Mouse (Mus musculus) v-Abl transformed pro-B cells (cell line): ENCODE results near the gene Nmi.

Experiments used
- in situ Hi-C, 2 experiments: fragments of 400-800 bp; cut with MboI; formaldehyde crosslinking; loops; one replicate each; pipeline ENCODE4 v1.15.1; 2025; ENCODE audit not compliant: unreplicated experiment in 2 of 2

Gene Nmi

DNA sequence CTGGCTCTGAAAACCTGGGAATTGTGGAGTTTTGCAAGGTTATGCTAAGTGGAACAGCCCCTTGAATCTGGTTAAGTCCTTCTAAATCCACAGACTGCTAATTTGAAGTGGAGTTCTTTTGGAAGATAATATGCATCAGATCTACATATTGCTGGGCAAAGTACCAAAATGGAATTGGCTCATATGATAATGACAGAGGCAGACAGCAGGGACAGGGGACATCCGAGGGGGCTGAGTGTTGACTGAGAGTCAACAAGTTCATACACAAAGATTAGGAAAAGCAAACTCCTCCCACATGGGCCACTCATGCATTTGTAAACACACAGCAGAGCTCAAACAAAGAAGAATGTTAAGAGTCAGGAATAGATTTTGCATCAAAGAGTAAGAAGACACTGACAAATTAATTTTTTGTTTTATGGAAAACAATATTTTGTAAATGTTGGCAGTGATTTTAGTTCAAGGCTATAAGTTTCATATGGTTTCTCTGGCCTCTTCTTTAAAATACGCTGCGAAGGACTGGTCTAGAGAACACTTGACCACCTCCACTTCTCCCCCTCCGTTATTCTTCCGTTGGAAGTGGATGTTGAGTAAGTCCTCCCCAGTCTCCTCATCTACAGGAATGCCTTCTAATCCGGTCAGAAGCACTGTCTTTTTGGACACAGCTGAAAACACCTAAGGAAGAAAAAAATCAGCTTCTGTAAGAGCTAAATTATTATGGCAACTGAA is 25.0 kb downstream of the Nmi start:
- in situ Hi-C loops, result loop anchor here (25.0 kb wide), 4 partner anchors 789 to 1239 kb away; partner anchors contain the start of genes Arl6ip6 (in 2 of the 2), Prpf40a (in 2 of the 2) and Stam2 (in 2 of the 2)

DNA sequence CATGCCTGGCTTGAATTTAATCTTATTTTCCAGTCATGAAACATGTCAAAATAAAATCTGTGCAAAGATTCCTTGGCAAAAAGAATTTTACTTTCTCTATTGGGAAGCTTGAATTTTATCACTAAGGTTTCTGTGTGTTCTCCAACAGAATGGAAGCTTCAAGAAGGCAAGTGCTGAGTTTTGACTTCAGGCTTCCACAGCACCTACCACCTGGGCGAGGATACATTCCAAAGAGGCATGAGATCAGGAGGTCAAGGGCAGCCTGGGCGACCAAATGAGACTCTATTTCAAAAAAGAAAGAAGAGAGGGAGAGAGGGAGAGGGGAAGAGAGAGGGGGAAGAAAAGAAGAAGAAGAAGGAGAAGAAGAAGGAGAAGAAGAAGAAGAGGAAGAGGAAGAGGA is 27.5 kb downstream of the Nmi start:
- in situ Hi-C loops, result loop anchor here (25.0 kb wide), 4 partner anchors 791 to 1241 kb away; partner anchors contain the start of genes Arl6ip6 (in 2 of the 2), Prpf40a (in 2 of the 2) and Stam2 (in 2 of the 2)

DNA sequence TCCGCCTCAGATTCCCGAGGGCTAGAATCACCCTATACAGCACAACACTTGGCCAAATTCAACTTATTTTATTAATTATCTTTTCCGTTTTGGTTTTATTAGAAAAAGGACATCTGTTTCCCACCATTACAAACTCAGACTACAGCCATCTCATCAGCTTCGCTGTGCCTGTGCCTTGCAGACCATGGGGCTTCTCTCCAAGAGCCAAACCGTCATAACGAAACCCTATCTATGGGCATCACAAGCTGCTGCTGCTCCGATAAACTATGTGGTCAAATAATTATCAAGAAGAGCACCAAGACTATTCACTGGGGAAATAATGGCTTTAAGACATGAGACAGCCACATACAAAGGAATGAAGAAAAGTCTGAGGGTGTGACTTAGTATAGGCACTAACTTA is 31.5 kb downstream of the Nmi start:
- in situ Hi-C loops, result loop anchor here (25.0 kb wide), 4 partner anchors 795 to 1245 kb away; partner anchors contain the start of genes Arl6ip6 (in 2 of the 2), Prpf40a (in 2 of the 2) and Stam2 (in 2 of the 2)

DNA sequence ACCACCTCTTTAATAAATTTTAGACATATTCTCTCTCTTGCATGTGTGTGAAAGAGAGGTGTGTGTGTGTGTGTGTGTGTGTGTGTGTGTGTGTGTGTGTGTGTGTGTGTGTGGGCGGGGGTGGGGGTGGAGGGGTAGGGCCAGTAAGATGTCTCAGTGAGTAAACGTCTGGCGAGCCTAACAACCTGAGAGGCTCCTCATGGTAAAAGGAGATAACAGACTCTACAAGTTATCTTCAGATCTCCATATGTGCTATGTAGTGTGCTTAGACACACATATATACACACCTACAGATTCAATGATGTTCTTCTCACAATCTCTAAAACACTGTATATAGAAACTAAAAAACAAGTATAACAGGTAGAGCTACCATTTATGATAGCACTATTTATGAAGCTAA is 34.5 kb downstream of the Nmi start:
- in situ Hi-C loops, result loop anchor here (5.0 to 25.0 kb wide), 8 partner anchors 34 to 1644 kb away; partner anchors contain the start of genes Arl6ip6 (in 2 of the 2), Mmadhc (in 2 of the 2), Nmi (in 2 of the 2) and Prpf40a (in 2 of the 2)

DNA sequence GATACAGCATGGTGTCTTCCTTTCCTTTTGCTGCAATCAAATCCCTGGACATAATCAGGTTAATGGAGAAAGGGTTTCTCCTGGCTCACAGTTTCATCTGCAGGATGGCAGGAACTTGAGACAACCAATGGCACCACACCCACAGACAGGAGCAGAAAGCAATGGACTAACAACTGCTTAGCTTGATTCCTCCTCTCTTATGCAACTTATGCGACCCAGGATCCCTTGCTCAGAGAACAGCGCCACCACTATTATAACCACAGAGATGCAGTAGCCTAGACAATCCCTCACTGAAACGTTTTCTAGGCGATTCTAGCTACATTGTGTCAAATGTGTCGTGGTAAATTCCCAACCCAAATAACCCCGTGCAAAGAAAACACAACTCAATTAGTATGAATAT is 36.3 kb downstream of the Nmi start:
- in situ Hi-C loops, result loop anchor here (5.0 to 25.0 kb wide), 8 partner anchors 35 to 1642 kb away; partner anchors contain the start of genes Arl6ip6 (in 2 of the 2), Mmadhc (in 2 of the 2), Nmi (in 2 of the 2) and Prpf40a (in 2 of the 2)

DNA sequence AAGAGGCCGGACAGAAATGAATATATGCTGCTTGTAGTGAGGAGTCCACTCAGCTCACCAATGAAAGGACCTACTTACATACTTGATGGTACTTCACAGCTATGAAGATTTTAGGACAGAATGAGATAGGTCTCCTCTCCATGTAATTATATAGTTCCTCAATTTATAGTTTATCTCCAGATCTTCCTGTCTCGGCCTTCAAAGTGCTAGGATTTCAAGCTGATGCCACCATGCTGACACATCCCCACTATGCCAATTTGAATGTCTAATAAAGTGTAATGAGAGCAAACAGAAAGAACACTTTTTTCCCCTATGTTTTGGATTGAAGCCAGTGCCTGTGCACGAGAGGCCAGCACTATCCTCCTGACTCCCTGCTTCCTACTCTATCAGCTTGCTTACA is 36.7 kb downstream of the Nmi start:
- in situ Hi-C loops, result loop anchor here (5.0 to 25.0 kb wide), 8 partner anchors 36 to 1642 kb away; partner anchors contain the start of genes Arl6ip6 (in 2 of the 2), Mmadhc (in 2 of the 2), Nmi (in 2 of the 2) and Prpf40a (in 2 of the 2)

DNA sequence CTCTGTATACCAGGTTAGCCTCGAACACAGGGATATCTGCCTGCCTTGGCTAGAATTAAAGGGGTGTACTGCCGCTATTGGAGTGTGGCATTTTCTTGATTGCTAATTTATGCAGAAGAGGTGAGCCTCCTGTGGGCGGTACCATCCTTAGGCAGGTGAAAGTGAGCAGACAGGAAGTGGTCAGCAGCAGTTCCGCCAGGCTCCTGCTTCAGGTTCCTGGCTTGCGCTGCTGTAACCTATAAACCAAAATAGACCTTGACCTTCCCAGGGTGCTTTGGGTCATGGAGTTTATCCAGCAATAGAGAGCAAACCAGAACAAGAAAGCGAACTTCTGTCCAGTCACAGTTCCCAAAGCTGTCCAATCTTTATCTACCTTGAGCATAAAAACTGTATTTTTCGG is 37.4 kb downstream of the Nmi start:
- in situ Hi-C loops, result loop anchor here (5.0 to 25.0 kb wide), 8 partner anchors 36 to 1641 kb away; partner anchors contain the start of genes Arl6ip6 (in 2 of the 2), Mmadhc (in 2 of the 2), Nmi (in 2 of the 2) and Prpf40a (in 2 of the 2)

DNA sequence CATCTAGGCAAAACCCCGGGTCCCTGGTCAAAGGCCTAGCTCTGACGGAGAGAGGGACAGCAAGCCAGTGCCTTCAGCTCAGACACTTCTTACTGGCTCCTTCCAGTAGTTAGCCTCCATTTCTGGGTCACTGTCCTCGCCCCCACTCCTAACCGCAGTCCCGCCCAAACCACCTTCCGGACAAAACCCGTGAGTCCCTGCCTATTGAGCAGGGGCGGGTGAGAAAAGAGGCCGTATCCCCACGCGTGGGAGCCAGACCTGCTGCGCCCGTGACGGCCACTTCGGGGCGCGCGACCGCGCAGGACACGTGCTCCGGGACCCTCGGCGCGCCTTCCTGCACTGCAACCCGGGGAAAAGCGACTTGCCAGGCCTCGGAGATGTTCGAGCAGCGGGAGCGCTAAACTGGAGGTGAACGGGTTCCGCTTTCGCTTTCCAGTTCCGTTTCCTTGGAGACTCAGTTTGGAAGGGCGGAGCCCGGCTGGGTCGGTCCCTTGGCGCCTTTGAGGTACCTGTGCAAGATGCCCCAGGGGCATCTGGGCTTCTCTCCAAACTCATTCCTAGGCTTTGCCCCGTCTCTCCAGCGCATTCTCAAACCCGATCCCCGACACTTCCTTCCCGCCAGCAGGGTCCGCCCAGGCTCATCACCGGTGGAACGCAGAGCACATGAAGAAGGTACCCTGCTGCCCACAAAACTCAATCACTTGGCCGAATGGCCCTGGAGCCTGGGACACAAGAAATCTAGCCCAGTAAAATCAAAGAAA is 38.5 kb downstream of the Nmi start, which contains the start of gene Rbm43:
TSS of gene Rbm43 (minus strand) at position 590 of the 761 bp plus-strand sequence.
- in situ Hi-C loops, result loop anchor here (5.0 to 25.0 kb wide), 9 partner anchors 38 to 1640 kb away; partner anchors contain the start of genes Arl6ip6 (in 2 of the 2), Mmadhc (in 2 of the 2), Nmi (in 2 of the 2) and Prpf40a (in 2 of the 2)

DNA sequence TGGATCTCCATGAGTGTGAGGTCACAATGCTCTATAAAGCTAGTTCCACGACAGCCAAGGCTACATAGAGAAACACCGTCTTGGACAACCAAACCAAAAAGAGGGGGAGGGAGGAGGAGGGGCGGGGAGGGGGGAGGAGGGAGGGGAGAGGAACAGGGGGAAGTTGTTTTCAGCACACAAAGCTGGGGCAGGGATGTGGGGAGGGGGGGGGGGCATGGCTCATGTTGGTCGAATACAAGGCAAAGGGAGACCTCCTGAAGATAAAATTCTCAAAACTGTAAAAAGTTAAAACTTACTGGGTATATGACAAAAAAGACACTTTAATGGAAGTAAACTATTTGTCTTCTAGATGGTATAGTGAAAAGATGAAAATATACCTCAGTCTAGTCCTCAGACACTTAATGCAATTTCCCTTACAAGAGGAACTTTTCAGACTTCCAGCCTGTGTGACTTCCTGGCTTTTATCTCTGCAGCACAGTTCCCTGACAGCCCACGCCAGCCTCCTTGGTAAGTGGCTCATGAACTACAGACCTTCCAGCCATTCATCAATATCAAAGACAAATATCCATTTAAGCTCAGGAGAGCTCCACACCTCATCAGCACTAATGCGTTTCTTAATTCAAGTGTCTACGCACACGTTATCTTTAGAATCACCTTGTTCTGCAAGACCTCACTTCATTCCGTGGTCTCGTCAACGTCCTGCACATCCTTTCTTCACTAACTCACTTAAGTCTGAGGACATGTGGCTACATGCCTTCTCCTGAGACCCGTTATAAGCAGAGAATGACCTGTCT is 39.8 kb downstream of the Nmi start:
- in situ Hi-C loops, result loop anchor here (5.0 to 25.0 kb wide), 6 partner anchors 494 to 1639 kb away; partner anchors contain the start of genes Arl6ip6 (in 2 of the 2), Prpf40a (in 2 of the 2), Stam2 (in 2 of the 2) and Mmadhc (in 1 of the 2)

DNA sequence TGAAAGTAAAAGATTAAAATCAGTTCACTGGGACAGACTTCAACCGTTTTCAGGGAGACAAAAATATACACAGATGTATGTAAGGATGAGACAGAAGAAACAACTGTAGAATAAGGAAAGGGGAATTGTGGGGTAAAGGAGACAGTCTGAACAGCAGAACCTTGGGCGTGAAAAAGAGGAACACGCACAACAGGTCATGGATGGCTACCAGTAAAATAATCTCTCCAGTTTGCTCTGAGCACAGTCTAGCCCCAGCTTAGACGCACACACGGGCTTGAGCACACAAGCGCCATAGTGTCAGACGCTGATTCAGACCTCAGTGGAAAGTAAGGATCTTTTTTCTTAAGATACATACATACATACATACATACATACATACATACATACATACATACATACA is 42.1 kb downstream of the Nmi start:
- in situ Hi-C loops, result loop anchor here (5.0 to 25.0 kb wide), 6 partner anchors 496 to 1636 kb away; partner anchors contain the start of genes Arl6ip6 (in 2 of the 2), Prpf40a (in 2 of the 2), Stam2 (in 2 of the 2) and Mmadhc (in 1 of the 2)

DNA sequence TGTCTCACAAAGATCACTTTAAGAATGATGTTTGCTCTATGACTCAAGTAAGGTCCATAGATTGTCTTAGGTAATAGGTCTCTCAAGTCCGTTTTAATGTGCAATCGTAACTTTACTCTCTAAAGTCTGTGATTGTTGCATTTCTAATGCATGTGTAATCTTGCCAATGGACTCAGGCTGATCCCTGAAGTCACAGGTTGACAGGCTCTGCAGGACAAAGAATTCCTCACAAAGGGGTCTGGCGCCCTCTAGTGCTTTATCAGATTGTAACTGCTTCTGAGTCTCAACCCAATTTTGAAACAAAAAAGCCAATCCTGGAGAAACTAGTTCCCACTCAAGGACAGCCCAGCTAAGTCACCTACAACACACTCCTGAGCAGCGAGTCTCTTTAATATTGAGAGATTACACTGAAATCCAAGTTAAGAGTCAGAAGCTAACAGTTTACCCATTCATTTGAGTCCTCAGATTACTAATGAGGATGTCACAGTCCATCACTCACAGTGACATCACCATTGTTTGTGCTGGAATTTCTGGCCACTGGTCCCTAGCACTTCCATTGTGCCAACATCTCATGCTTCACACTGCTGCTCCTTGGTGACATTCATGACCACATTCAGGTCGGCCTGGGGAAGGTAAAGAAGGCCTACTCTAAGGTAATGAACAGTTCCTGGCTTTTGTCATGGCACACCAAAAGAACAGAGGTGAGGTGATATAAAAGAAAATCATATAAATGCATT is 58.2 kb downstream of the Nmi start:
- in situ Hi-C loops, result loop anchor here (5.0 to 10.0 kb wide), 2 partner anchors 1608 to 1610 kb away; no protein-coding TSS in a partner anchor

DNA sequence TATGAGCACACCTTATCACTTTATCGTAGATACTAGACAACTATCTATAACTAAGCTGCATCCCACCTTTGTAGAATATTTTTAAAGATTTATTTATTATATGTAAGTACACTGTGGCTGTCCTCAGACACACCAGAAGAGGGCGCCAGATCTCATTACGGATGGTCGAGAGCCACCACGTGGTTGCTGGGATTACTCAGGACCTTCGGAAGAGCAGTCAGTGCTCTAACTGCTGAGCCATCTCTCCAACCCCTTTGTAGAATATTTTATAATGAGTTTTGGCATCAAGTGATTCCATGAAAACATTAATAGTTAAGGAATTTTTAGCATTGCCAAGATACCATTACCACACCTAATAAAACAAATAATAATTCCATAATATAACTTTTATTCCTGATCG is 58.8 kb downstream of the Nmi start:
- in situ Hi-C loops, result loop anchor here (5.0 to 10.0 kb wide), 2 partner anchors 1607 to 1610 kb away; no protein-coding TSS in a partner anchor

DNA sequence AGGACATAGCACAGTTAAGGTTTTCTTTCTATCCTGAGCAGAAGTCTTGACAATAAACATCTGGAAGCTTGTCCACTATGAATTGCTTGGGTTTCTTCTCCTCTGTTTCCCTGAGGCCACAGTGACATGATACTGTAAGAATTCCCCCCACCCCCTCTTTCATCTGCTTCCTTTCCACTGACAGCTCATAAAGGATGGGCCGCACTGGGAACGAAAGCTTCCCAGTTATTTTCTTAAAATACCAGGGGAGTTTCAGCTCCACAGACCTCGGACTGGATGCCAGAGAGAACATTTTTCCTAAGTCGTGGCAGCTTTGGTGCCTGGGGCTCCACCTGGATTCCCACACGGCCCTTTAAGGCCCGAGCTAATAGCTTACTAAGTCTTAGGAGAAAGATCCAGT is 60.6 kb downstream of the Nmi start:
- in situ Hi-C loops, result loop anchor here (5.0 to 10.0 kb wide), 2 partner anchors 1605 to 1608 kb away; no protein-coding TSS in a partner anchor

DNA sequence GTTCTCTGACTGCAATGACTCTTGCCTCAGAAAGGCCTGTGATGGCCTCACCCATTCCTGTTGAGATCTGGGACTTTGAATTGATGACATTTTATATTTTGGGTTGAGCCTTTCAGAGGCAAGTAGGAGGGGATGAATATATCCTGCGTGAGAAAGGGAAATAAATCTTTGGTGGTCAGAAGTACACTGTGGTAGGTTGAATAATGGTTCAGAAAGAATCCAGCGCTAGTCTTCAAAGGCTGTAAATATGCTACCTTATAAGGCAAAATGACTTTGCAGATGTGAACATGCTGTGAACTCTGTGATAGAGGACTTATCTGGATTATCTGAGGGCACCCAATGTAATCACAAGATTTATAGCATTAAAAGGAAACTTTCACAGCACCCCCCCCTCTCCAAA is 61.4 kb downstream of the Nmi start:
- in situ Hi-C loops, result loop anchor here (5.0 to 10.0 kb wide), 2 partner anchors 1605 to 1607 kb away; no protein-coding TSS in a partner anchor

DNA sequence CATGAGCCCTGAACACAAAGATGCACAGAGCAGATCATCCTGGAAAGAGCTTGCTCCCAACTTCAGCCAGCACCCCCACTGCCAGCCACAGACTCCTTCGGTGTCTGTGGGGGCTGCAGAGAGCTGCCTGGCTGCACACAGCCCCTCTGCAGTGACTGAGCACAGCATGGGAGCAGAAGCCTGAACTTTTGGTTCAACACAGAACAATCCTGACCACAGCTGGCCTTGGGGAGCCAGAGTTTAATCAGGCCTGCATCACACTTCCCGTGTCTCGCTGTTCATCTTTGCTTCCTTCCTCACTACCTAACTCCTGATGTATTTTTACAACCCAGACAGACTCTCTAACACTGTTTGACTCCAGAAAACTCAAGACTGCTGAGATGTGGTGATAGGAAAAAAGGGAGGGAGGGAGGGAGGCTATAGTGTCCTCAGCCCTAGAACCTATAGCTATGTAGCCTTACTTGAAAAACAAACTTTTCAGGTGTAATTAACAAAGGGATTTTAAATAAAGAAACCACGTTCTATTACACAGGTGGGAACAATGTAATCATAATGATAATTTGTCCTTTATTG is 65.7 kb downstream of the Nmi start:
- in situ Hi-C loops, result no loop called here

DNA sequence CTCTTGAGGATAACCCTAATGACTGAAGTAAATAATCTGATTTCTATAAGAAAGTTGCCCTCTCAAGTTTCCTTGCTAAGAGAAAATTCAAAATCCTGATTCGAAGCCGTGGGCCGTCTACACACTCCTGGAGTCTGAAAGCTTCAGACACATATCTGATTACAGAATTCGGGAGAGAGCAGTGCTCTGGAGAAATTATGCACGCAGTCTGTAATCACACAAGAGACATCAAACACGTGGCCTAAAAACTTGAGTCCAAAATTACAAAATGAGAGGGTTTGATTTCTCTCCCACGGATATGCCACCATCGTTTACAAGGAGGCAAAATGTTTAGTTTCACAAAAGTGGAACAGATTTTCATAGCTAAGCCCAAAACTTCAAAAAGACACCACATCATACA is 67.7 kb downstream of the Nmi start:
- in situ Hi-C loops, result no loop called here
